Mouse (Mus musculus) olfactory bulb, adult 2 months (tissue): Measurements from ENCODE around the gene Gipc2. TPM values are rescaled to one million over a fixed set of nuclear protein-coding genes. Genes with fewer than 3 reads are reported as not detected.

ENCODE experiments used
- H3K27ac ChIP-seq: fragments of 200-500 bp; 2 replicates; pipeline ENCODE4 v1.5.1; 2012; ENCODE audit warnings: low read depth, low read length; ENCODE audit not compliant: insufficient read depth
- H3K4me1 ChIP-seq: fragments of 200-500 bp; 2 replicates; pipeline ENCODE4 v1.6.1; 2012; ENCODE audit warnings: low read length; ENCODE audit not compliant: control insufficient read depth, insufficient read depth
- H3K4me3 ChIP-seq: fragments of 200-500 bp; 2 replicates; pipeline ENCODE4 v1.5.1; 2012; ENCODE audit warnings: mild to moderate bottlenecking, low read depth, low read length, moderate library complexity; ENCODE audit not compliant: insufficient read depth
- CTCF ChIP-seq: fragments of 200-500 bp; IDR thresholded peaks from 2 replicates; pipeline ENCODE4 v1.5.1; 2012; ENCODE audit warnings: low read depth, mild to moderate bottlenecking, low read length, moderate library complexity; ENCODE audit not compliant: insufficient read depth
- POLR2A ChIP-seq: fragments of 200-500 bp; IDR thresholded peaks from 2 replicates; pipeline ENCODE4 v1.6.1; 2012; ENCODE audit warnings: mild to moderate bottlenecking, low read depth, low read length, moderate library complexity; ENCODE audit not compliant: insufficient read depth
- WGBS: fragments of 180-500 bp; shearing (Covaris S2); methylation state at CpG from one replicate; pipeline ENCODE4 v1.1.7; 2018; 5-methylcytosine and 5-hydroxymethylcytosine counted together
- polyA plus RNA-seq: library from polyadenylated mRNA; stranded (reverse); fragments of >200 nt; gene quantifications from 2 replicates; pipeline ENCODE4 v1.2.4, GENCODE M21; 2012; ENCODE audit warnings: low replicate concordance; ENCODE audit not compliant: missing spikeins, insufficient read depth, insufficient read length

Gene Gipc2
- polyA plus RNA-seq, 1 experiment, result not detected

GRCm38 (mm10) chr3:152192238-152192931 lies 26.4 kb upstream of the Gipc2 start:
- WGBS, result 7% methylated on average over 11 of the region's 11 CpGs
- peaks cover 5% of the 10 kb centered on the region; the same call in 1 of the 2 replicates for H3K4me1 ChIP-seq
- no peak overlapping the region for H3K4me3 ChIP-seq
- TF ChIP-seq CTCF, result no peak
- no peak for TF ChIP-seq POLR2A
- no peak overlapping the region; the same call in 1 of the 2 replicates for H3K27ac ChIP-seq

DNA sequence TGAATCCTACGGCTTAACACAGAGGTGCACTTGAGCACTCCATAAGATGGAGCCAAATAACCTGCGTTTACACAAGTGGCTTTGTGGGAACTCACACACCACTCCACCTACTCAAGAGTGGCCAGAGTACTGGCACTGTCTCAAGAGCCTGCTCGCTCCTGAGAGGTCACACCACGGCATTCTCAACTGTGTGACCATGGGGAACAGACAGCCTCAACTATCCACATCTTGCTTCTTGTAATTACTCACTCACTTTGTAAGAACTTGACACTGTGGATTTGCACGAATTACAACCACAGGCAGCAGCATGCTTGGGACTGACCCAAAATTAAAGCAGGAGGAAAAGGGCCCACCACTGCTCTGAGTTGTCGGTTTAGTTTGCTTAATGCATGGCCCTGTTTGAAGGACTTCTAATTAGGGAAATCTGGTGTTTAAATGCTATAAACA lies 25.8 kb upstream of the Gipc2 start:
- 21% methylated on average over 6 of the region's 6 CpGs for WGBS
- Histone ChIP-seq H3K27ac (no peak overlapping the region), H3K4me1 (peaks cover 5% of the 10 kb centered on the region; the same call in 1 of the 2 replicates), H3K4me3 (peak overlapping the region; percentile 44)
- TF ChIP-seq POLR2A (no peak), CTCF (no peak)

GRCm38 (mm10) chr3:152190679-152191477 lies 24.8 kb upstream of the Gipc2 start:
- H3K4me3 ChIP-seq, result no peak overlapping the region
- H3K4me1 ChIP-seq, result peaks cover 5% of the 10 kb centered on the region; the same call in 1 of the 2 replicates
- WGBS, result 77% methylated on average over 9 of the region's 9 CpGs
- no peak overlapping the region for H3K27ac ChIP-seq
- TF ChIP-seq CTCF, result no peak
- no peak for TF ChIP-seq POLR2A

GRCm38 (mm10) chr3:152189306-152189705 lies 23.3 kb upstream of the Gipc2 start:
- Histone ChIP-seq H3K4me1 (peaks cover 5% of the 10 kb centered on the region; the same call in 1 of the 2 replicates), H3K4me3 (no peak overlapping the region), H3K27ac (no peak overlapping the region)
- 78% methylated on average over 4 of the region's 4 CpGs for WGBS
- TF ChIP-seq POLR2A (no peak), CTCF (no peak)

DNA sequence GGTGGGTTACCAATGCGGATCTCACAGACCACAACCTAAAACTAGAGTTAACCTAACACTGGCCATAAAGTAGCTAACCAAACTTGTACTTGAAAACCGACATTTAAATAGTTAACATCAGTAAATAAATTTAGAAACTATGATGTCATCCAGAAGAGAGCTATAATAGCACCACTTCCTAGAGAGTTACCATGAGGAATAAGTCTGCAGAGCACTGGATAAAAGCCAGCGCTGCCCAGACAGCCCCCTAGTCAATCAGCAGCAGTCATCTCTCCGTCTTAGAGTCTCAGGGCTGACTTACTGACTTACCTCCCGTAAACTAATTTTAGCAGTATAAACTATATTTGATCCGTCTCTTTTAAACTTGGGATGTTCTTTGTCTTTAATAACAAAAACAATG lies 20.1 kb upstream of the Gipc2 start:
- TF ChIP-seq CTCF (no peak), POLR2A (no peak)
- WGBS, result 87% methylated on average over 6 of the region's 6 CpGs
- Histone ChIP-seq H3K4me3 (no peak overlapping the region), H3K27ac (no peak overlapping the region), H3K4me1 (peaks cover 2% of the 10 kb centered on the region; the same call in 1 of the 2 replicates)

DNA sequence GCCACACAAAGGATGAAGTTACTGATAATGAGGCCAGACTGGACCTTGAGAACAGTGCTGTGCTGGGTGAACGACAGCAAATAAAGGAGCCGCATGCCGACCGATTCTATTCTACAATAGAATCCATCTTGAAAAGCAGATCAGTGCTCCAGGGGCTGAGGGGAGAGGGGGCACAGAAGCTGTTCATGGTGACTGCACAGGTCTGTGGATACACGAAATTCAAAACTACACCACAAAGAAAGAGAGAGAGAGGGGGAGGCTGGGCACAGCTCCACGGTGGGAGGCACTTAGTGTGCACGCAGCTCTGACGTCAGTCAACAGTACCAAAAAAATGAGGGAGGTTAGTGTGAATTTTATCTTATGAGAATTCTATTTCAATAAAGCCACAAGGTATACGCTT lies 17.5 kb upstream of the Gipc2 start:
- Histone ChIP-seq H3K4me1 (no peaks in the 10 kb centered on the region), H3K4me3 (no peak overlapping the region), H3K27ac (no peak overlapping the region)
- no peak for TF ChIP-seq CTCF
- TF ChIP-seq POLR2A, result no peak
- WGBS, result 68% methylated on average over 9 of the region's 9 CpGs

- Histone ChIP-seq H3K4me1 (no peaks in the 10 kb centered on the region), H3K27ac (no peak overlapping the region), H3K4me3 (no peak overlapping the region)
- TF ChIP-seq CTCF, result no peak
- TF ChIP-seq POLR2A, result no peak
- WGBS, result 94% methylated on average over 4 of the region's 4 CpGs
Observed at GRCm38 (mm10) chr3:152180624-152181023, 14.6 kb upstream of the Gipc2 start.

DNA sequence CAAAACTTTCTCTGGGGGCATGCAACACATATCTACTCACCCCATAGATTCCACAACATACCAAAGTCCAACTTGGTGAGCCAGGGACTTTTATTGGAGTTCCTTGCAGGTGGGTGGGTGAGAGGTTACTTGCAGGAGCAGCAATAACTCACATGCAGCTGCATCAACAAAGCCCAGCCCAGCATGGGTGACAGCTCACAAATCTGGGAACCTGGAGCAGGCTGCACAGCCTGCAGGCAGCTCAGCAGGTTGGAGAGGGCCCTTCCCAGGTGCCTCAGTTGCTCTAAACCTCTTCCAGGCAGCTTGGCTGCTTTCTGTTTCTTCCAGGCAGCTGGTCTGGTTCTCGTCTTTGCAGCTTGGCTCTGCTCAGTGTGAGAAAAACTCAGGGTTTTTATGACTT lies 13.3 kb upstream of the Gipc2 start:
- Histone ChIP-seq H3K4me1 (no peaks in the 10 kb centered on the region), H3K4me3 (no peak overlapping the region)
- TF ChIP-seq CTCF, result no peak
- TF ChIP-seq POLR2A, result no peak

DNA sequence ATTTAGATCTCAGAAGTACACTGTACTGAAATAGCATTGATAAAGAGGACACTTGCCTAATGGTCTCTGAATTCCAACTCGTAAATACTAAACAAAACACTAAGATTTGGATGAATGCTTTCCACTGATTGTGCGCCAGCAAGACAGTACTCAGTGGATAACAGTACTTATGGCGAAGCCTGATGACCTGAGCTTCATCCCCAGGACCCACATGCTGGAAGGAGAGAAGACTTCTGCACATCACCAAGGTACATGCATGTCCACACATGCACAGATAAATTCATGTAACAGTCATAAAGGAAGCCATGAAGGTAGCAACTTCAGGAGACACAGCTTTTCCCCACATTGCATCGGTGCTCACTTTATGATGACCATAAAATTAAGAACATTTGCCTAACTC lies 12.8 kb upstream of the Gipc2 start:
- no peaks in the 10 kb centered on the region for H3K4me1 ChIP-seq
- no peak overlapping the region for H3K4me3 ChIP-seq
- H3K27ac ChIP-seq, result no peak overlapping the region
- WGBS, result 89% methylated on average over 4 of the region's 4 CpGs
- TF ChIP-seq CTCF (no peak), POLR2A (no peak)

More for the DNA sequence above, 13.3 kb upstream of the Gipc2 start:
- H3K27ac ChIP-seq, result no peak overlapping the region
- 71% methylated on average over 1 of the region's 1 CpGs for WGBS
